Mouse (Mus musculus): ENCODE measurements at regions not wholly inside any gene's neighbourhood (a gene's known extent, or its start where the extent isn't known, plus 50 kb on each side); places are given as distances from the start of the nearest gene placed in this dataset.

- no peaks in the 10 kb centered on the region for H3K27me3 ChIP-seq (replicated peaks; ENCODE audit: low read depth, poor library complexity, severe bottlenecking)
- WGBS = 93% methylated on average over 1 of the region's 1 CpGs
Measured at GRCm38 (mm10) chr5:49909483-49909882, 149.3 kb downstream of the Adgra3 start.

GRCm38 (mm10) chr5:49896106-49896505, 162.7 kb downstream of the Adgra3 start:
- Histone ChIP-seq H3K36me3 (replicated peaks) (no peaks in the 10 kb centered on the region), H3K27ac (replicated peaks) (no peak overlapping the region), H3K4me3 (no peak overlapping the region), H3K4me1 (no peaks in the 10 kb centered on the region), H3K27me3 (replicated peaks; ENCODE audit: low read depth, poor library complexity, severe bottlenecking) (no peaks in the 10 kb centered on the region), H3K9me3 (no peaks in the 10 kb centered on the region)
- WGBS = 87% methylated on average over 5 of the region's 5 CpGs
- no peak for DNase-seq (ENCODE audit: low spot score)

More at GRCm38 (mm10) chr5:49909483-49909882, 149.3 kb downstream of the Adgra3 start:
- Histone ChIP-seq H3K36me3 (replicated peaks) (no peaks in the 10 kb centered on the region), H3K27ac (replicated peaks) (no peak overlapping the region), H3K9me3 (no peaks in the 10 kb centered on the region), H3K4me3 (no peak overlapping the region), H3K4me1 (no peaks in the 10 kb centered on the region)
- DNase-seq (ENCODE audit: low spot score) = no peak

GRCm38 (mm10) chr5:49880383-49880782, 178.4 kb downstream of the Adgra3 start:
- no peak for DNase-seq (ENCODE audit: low spot score)
- H3K27ac ChIP-seq (replicated peaks) = no peak overlapping the region

GRCm38 (mm10) chr5:49876240-49876639, 182.6 kb downstream of the Adgra3 start:
- H3K4me1 ChIP-seq = 0 out of 2 replicates have a peak, but pooled peaks cover 3% of the 10 kb centered on the region
- DNase-seq (ENCODE audit: low spot score) = no peak
- no peak overlapping the region for H3K27ac ChIP-seq (replicated peaks)
- WGBS = 10% methylated on average over 1 of the region's 1 CpGs
- no peaks in the 10 kb centered on the region for H3K9me3 ChIP-seq
- no peak overlapping the region for H3K4me3 ChIP-seq
- no peaks in the 10 kb centered on the region for H3K27me3 ChIP-seq (replicated peaks; ENCODE audit: low read depth, poor library complexity, severe bottlenecking)
- no peaks in the 10 kb centered on the region for H3K36me3 ChIP-seq (replicated peaks)

More at GRCm38 (mm10) chr5:49880383-49880782, 178.4 kb downstream of the Adgra3 start:
- Histone ChIP-seq H3K4me3 (no peak overlapping the region), H3K9me3 (no peaks in the 10 kb centered on the region), H3K4me1 (0 out of 2 replicates have a peak, but pooled peaks cover 3% of the 10 kb centered on the region), H3K27me3 (replicated peaks; ENCODE audit: low read depth, poor library complexity, severe bottlenecking) (no peaks in the 10 kb centered on the region), H3K36me3 (replicated peaks) (no peaks in the 10 kb centered on the region)
- 51% methylated on average over 2 of the region's 2 CpGs for WGBS

- H3K4me1 ChIP-seq = no peaks in the 10 kb centered on the region
- H3K27ac ChIP-seq (replicated peaks) = no peak overlapping the region
- no peaks in the 10 kb centered on the region for H3K9me3 ChIP-seq
- DNase-seq (ENCODE audit: low spot score) = peak; percentile 18
- 48% methylated on average over 1 of the region's 1 CpGs for WGBS
- no peaks in the 10 kb centered on the region for H3K36me3 ChIP-seq (replicated peaks)
- no peaks in the 10 kb centered on the region for H3K27me3 ChIP-seq (replicated peaks; ENCODE audit: low read depth, poor library complexity, severe bottlenecking)
- no peak overlapping the region for H3K4me3 ChIP-seq
Measured at GRCm38 (mm10) chr5:49857202-49857601, 201.6 kb downstream of the Adgra3 start.

GRCm38 (mm10) chr5:49856036-49856435, 202.8 kb downstream of the Adgra3 start:
- 89% methylated on average over 2 of the region's 2 CpGs for WGBS
- H3K36me3 ChIP-seq (replicated peaks) = no peaks in the 10 kb centered on the region
- no peak for DNase-seq (ENCODE audit: low spot score)
- H3K4me1 ChIP-seq = no peaks in the 10 kb centered on the region
- H3K9me3 ChIP-seq = no peaks in the 10 kb centered on the region
- no peak overlapping the region for H3K4me3 ChIP-seq
- H3K27me3 ChIP-seq (replicated peaks; ENCODE audit: low read depth, poor library complexity, severe bottlenecking) = no peaks in the 10 kb centered on the region
- H3K27ac ChIP-seq (replicated peaks) = no peak overlapping the region

- no peaks in the 10 kb centered on the region for H3K9me3 ChIP-seq
- H3K36me3 ChIP-seq (replicated peaks) = no peaks in the 10 kb centered on the region
- H3K4me1 ChIP-seq = no peaks in the 10 kb centered on the region
- DNase-seq (ENCODE audit: low spot score) = no peak
- WGBS = 63% methylated on average over 5 of the region's 5 CpGs
- H3K27me3 ChIP-seq (replicated peaks; ENCODE audit: low read depth, poor library complexity, severe bottlenecking) = no peaks in the 10 kb centered on the region
- H3K4me3 ChIP-seq = no peak overlapping the region
- no peak overlapping the region for H3K27ac ChIP-seq (replicated peaks)
Measured at GRCm38 (mm10) chr5:49848680-49849079, 210.1 kb downstream of the Adgra3 start.

- H3K27ac ChIP-seq (replicated peaks) = no peak overlapping the region
- H3K4me1 ChIP-seq = no peaks in the 10 kb centered on the region
- H3K36me3 ChIP-seq (replicated peaks) = no peaks in the 10 kb centered on the region
- no peak overlapping the region for H3K4me3 ChIP-seq
- no peaks in the 10 kb centered on the region for H3K9me3 ChIP-seq
- H3K27me3 ChIP-seq (replicated peaks; ENCODE audit: low read depth, poor library complexity, severe bottlenecking) = no peaks in the 10 kb centered on the region
- DNase-seq (ENCODE audit: low spot score) = no peak
Measured at GRCm38 (mm10) chr5:49848174-49848573, 210.6 kb downstream of the Adgra3 start.

- Histone ChIP-seq H3K4me1 (no peaks in the 10 kb centered on the region), H3K36me3 (replicated peaks) (no peaks in the 10 kb centered on the region), H3K4me3 (no peak overlapping the region), H3K27me3 (replicated peaks; ENCODE audit: low read depth, poor library complexity, severe bottlenecking) (no peaks in the 10 kb centered on the region), H3K27ac (replicated peaks) (no peak overlapping the region), H3K9me3 (no peaks in the 10 kb centered on the region)
- whole genome bisulfite sequencing = 87% methylated on average over 5 of the region's 5 CpGs
- no peak for DNase-seq (ENCODE audit: low spot score)
Measured at GRCm38 (mm10) chr5:49818832-49819231, 240.0 kb downstream of the Adgra3 start.

GRCm38 (mm10) chr5:49816751-49817150, 242.1 kb downstream of the Adgra3 start:
- Histone ChIP-seq H3K36me3 (replicated peaks) (no peaks in the 10 kb centered on the region), H3K9me3 (no peaks in the 10 kb centered on the region), H3K27me3 (replicated peaks; ENCODE audit: low read depth, poor library complexity, severe bottlenecking) (no peaks in the 10 kb centered on the region), H3K4me1 (no peaks in the 10 kb centered on the region), H3K27ac (replicated peaks) (no peak overlapping the region), H3K4me3 (no peak overlapping the region)
- no peak for DNase-seq (ENCODE audit: low spot score)
- WGBS = 81% methylated on average over 3 of the region's 3 CpGs

- Histone ChIP-seq H3K27ac (replicated peaks) (no peak overlapping the region), H3K9me3 (no peaks in the 10 kb centered on the region), H3K27me3 (replicated peaks; ENCODE audit: low read depth, poor library complexity, severe bottlenecking) (no peaks in the 10 kb centered on the region), H3K4me1 (no peaks in the 10 kb centered on the region), H3K4me3 (no peak overlapping the region), H3K36me3 (replicated peaks) (no peaks in the 10 kb centered on the region)
- no peak for DNase-seq (ENCODE audit: low spot score)
- 73% methylated on average over 9 of the region's 9 CpGs for WGBS
Measured at GRCm38 (mm10) chr5:49813335-49813734, 245.5 kb downstream of the Adgra3 start.

- no peak overlapping the region for H3K4me3 ChIP-seq
- 85% methylated on average over 11 of the region's 11 CpGs for WGBS
- no peaks in the 10 kb centered on the region for H3K9me3 ChIP-seq
- no peaks in the 10 kb centered on the region for H3K4me1 ChIP-seq
- no peaks in the 10 kb centered on the region for H3K27me3 ChIP-seq (replicated peaks; ENCODE audit: low read depth, poor library complexity, severe bottlenecking)
- H3K27ac ChIP-seq (replicated peaks) = no peak overlapping the region
- H3K36me3 ChIP-seq (replicated peaks) = no peaks in the 10 kb centered on the region
- DNase-seq (ENCODE audit: low spot score) = no peak
Measured at GRCm38 (mm10) chr5:49788494-49789160, 263.9 kb upstream of the Kcnip4 start.

GRCm38 (mm10) chr5:49783728-49784127, 259.0 kb upstream of the Kcnip4 start:
- no peaks in the 10 kb centered on the region for H3K4me1 ChIP-seq
- H3K4me3 ChIP-seq = no peak overlapping the region
- H3K36me3 ChIP-seq (replicated peaks) = no peaks in the 10 kb centered on the region
- H3K27me3 ChIP-seq (replicated peaks; ENCODE audit: low read depth, poor library complexity, severe bottlenecking) = no peaks in the 10 kb centered on the region
- H3K9me3 ChIP-seq = no peaks in the 10 kb centered on the region
- no peak for DNase-seq (ENCODE audit: low spot score)
- 80% methylated on average over 3 of the region's 3 CpGs for WGBS
- no peak overlapping the region for H3K27ac ChIP-seq (replicated peaks)
